Mouse (Mus musculus): ENCODE data around the gene Trmt112. TPM values are rescaled to one million over a fixed set of nuclear protein-coding genes. Genes with fewer than 3 reads are reported as not detected.
A peak's percentile ranks its signal among the peaks of the same experiment; 100 is the strongest.

Gene Trmt112
- total RNA-seq, 2 experiments from 2014 or later = 43.9 to 44.7 TPM

DNA sequence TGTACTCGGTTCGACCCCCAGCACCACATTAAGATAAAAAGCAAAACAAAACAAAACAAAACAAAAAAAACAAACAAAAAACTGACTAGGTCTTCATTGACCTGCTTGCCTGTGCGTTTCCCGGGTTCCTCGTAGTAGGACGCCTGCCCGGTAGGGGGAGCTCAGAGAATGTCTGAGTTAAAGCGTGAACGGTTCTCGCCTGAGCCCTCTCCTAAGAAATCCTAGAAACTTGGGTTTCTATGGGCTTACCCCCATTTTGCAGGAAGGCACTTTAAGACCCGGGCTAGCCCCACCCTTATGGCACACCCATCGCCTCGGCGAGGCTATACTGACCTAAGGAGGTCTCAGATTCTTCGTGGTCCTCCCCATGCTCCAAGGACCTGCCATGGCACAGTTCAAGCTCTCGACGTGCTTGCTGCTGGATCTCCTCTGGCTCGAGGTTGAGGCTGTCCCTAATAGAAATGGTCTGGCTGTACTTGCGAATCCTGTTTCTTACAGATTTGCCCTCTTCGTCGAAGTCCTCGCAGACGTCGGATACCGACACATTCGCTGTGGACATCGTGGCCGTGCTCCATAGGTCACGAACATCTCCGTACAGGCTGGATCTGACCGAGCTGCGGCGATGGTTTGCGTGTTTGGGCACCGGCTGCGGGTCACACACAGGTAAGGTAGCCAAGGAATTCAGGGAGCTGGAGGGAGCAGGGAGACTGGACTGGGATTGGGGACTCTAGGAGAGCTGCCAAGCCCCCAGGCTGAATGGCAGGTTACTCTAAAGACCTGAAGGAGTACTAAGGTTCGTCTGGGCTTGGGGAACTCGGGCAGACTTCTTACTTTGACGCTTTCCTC, 15.2 kb downstream of the Trmt112 start:
- DNase-seq (ENCODE audit: low spot score) = peak; percentile 85

- DNase-seq (ENCODE audit: low spot score) = no peak
Measured at GRCm38 (mm10) chr19:6925307-6925573, 15.7 kb downstream of the Trmt112 start, which contains the start of gene Catsperz. Gene Catsperz, minus strand, starts transcription at chr19:6925380.

- DNase-seq (ENCODE audit: low spot score) = no peak
Measured at GRCm38 (mm10) chr19:6925611-6926329, 16.3 kb downstream of the Trmt112 start.

GRCm38 (mm10) chr19:6926559-6927255, 17.2 kb downstream of the Trmt112 start:
- no peak for DNase-seq (ENCODE audit: low spot score)

DNA sequence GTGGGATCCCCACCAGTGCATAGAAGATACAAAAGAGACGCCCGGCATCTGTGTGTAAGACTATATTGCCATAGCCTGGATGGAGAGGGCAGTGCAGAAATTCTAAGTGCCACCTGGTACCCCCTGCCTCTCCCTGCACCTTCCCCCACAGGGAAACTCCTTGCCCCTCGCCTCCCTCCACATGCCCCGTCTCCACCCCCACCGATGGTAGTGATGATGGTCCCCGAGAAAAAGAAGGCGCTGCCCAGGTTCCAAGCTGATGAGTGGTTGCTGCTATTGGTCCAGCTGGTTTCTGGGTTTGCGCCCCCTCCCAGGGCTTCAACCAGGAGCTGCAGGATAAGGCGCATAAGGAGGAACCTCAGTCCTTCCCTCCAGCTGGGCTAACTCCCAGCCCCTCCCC, 18.6 kb downstream of the Trmt112 start:
- no peak for DNase-seq (ENCODE audit: low spot score)

DNA sequence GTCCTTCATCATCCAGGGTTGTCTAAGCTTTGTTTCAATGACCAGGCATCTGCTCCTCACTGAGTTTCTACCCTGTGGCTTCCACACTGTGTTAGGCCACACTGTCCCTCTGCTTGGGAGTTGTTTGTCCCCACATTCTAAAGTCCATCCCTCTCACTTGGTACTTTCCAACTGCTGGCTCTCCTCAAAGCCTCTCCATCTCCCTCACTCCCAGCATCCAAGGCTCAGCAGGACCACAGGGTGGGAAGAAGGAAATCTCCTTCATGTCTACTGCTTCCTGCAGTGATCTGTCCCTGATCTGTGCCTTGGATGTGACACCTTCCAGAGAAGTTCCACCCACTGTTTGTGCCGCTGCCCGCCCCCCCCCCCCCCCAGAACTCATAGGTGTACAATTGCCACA, 21.5 kb downstream of the Trmt112 start:
- no peak for DNase-seq (ENCODE audit: low spot score)

DNA sequence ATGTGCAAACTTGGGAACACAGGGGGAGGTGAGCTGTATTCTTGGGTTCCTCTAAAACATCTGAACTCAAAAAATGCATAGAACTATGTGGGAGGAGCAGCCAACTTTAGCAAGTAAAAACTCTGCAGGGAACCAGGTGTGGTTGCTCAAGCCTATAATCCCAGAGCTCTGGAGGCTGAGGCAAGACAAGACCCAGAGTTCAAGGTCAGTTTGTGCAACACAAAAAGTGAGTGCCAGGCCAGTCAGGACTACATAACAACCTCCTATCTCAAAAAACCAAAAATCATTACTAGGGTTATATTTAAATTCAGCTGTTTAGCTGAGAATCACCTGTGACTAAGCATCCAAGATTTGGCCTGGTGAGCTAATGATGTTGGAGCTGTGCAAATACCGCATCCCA, 22.5 kb downstream of the Trmt112 start:
- no peak for DNase-seq (ENCODE audit: low spot score)

DNA sequence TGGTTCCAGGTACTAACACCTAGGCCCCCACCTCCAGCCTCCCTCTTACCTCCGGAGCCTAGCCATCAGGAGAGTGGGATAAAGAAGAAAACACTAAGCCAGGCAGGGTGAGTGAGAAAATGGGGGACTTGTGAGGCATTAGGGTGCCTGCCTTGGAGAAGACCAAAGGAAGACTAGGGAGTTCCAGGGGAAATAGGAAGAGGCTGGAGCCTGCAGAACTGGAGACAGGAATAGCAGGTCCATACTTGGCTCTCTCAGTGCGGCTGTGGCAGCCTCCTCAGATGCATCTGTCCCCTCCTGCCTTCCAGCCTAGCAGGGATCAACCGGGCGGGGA, 23.6 kb downstream of the Trmt112 start:
- no peak for DNase-seq (ENCODE audit: low spot score)

- no peak for DNase-seq (ENCODE audit: low spot score)
Measured at GRCm38 (mm10) chr19:6933436-6934194, 24.1 kb downstream of the Trmt112 start.

- DNase-seq (ENCODE audit: low spot score) = no peak
Measured at GRCm38 (mm10) chr19:6934195-6934977, 24.9 kb downstream of the Trmt112 start, which contains the start of gene Kcnk4. Gene Kcnk4, minus strand, starts transcription at chr19:6934515.

GRCm38 (mm10) chr19:6936299-6936698, 26.8 kb downstream of the Trmt112 start:
- DNase-seq (ENCODE audit: low spot score) = no peak

- DNase-seq (ENCODE audit: low spot score) = no peak
Measured at GRCm38 (mm10) chr19:6937541-6938465, 28.3 kb downstream of the Trmt112 start.

DNA sequence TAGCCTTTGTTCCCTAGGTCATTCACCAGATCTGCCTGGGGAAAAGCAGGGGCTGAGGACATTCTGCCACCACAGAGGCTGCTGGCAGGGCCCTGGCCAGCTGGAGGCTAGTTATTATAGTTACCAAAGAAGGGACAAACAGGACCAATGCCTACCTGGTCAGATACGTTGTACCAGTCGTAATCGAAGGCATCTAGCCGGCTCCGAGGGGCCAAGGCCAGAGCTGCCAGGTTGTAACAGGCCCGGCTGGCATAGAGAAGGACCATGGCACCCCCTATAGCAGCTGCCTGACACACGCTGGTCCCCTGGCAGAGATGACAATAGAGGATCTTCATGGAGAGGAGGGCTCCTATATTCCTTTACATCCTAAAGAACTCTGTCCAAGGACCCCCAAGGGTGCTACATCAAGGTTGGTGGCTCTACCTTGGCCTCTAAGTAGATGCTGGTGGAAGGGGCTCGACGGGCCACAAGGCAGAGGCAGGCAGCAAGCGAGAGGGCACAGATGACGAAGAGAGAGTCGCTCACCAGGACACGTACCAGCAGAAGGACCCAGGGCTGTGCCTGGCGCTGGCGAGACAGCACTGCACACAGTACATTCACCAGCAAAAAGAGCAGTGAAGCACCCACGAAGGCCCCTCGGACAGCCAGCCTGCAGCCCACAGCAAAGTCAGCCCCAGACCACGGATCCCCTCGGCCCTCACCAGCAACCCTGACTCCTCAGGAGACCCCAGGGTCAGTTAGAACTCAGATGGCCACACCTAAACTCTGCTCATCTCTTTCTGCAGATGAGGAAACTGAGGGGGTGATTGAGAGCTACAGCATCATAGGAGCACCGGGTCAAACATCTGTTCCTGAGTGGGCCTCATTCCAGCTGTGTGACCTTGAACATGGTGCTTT, 29.9 kb downstream of the Trmt112 start:
- DNase-seq (ENCODE audit: low spot score) = no peak

GRCm38 (mm10) chr19:6940396-6941351, 31.2 kb downstream of the Trmt112 start:
- DNase-seq (ENCODE audit: low spot score) = no peak

DNA sequence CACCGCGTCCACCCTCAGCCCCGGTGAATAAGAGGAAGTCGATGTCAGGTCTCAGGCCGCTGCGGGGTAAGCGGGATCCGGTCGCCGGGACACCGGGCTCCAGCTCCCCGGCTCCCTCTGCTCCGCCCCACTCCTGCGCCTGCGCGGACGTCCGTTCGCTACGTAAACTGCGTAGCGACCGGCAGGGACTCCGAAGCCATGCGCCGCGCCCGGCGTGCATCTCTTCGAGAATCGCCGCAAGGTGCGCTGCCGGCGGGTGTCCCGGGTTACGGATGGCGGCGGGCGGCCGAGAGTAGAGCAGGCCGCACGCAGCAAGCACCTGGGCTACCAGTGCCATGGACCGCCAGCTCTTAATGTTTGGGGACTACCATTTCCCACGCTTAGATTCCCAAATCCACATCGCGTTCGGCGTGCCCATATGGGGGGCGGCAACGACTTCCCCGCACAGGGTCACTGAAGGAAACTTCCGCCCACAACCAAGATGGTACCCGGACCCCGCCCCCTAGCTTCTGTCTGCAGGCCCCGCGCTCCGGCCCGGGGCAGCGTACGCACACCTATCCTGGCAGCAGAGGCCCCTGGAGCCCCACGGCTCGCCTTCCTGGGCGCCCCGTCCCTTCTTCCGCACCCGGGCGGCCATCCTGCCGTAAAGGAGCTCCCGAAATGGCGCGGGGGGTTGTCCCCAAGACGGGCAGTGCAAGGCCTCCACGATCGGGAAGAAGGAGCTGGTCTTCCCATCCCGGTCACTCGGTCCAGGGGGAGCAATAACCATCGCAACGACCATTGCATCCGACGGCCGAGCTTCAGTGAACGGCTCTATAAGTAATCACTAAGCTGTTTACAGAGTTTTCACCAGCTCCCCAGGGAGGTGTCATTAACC, 32.1 kb downstream of the Trmt112 start, which contains the start of gene Bad:
Bad (plus strand) TSS at position 490 of the 877 bp plus-strand sequence.
- peak; percentile 93 for DNase-seq (ENCODE audit: low spot score)

- DNase-seq (ENCODE audit: low spot score) = peak; percentile 95
Measured at GRCm38 (mm10) chr19:6942249-6942691, 32.8 kb downstream of the Trmt112 start, which contains the start of gene Gpr137. Gene Gpr137, minus strand, starts transcription at chr19:6942480.

Data from gastrocnemius, adult 18-20 months (tissue).